Mouse (Mus musculus): Measurements from ENCODE around the gene Dexi.

The Dexi gene

DNA sequence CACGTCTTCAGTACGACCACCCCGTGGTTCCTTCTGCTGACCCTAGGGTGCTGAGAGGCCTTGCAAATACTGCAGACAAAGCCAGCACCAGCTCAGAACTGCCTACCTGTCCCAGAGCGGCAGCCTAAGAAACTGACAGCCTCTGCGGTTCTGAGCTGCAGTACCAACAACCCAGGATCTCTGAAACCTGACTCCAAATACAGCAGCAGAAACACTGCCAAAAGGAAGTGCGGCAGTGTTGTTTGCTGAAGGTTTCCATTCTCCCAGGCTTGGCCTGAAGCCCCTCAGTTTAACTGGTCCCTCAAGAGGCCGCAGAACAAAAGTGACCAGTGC, 1.3 kb downstream of the Dexi start:
- DNase-seq (ENCODE audit: extremely low read depth, low read depth, low spot score): no peak

DNA sequence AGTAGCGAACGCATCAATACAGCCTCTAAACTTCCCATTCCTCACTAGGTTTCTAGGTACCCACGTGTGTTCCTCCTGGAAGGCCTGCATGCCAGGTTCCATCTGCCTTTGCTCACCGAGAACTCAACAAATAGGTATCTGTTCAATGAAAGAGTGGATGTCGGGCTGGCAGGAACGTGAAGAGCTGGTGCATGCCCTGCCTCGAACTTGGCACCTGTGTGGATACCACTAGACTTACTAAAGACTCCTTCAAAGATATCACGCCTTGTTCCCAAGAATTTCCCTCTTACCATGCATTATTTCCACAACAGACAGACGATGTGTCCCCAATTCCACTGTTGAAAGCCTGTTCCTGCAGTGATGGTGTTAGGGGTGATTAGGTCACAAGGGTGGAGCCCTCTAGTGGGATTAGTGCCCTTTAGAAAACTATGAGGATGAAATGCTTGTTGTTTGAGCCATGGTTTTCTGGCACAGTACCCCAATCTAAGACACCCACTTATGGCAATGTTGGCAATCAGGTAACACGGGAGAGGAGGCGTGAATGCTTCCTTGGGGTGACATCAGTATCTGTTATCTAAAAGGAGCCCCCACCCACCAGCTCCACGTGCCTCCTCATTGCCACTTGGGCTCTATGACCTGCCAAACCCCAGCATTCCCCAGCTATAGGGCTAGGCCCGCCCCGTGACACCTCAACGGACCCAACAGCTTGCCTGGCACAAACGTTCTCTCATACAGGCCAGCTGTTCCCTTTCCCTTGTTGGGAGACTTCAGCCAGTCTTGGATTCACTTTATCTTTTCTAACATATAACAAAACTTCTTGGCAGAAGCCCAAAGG, 1.9 kb downstream of the Dexi start:
- no peak for DNase-seq (ENCODE audit: extremely low read depth, low read depth, low spot score)

DNA sequence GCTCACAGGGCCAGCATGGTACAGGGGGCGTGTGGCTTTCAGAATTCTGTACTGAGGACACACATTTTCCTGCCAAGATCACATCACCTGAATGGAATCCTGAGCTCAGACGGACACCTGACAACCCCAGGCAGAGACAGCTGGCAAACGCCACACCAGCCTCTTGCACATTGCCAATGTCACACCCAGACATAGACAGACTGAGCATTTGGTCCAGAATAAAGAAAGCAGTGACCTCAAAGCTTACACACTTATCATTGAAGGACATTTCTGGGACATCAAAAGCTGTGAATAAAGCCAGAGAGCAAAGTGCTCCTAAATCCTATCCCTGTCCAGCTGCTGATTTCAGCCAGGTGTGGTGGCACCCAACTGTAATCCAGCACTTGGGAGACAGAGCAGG, 5.9 kb downstream of the Dexi start:
- DNase-seq (ENCODE audit: extremely low read depth, low read depth, low spot score): no peak

DNA sequence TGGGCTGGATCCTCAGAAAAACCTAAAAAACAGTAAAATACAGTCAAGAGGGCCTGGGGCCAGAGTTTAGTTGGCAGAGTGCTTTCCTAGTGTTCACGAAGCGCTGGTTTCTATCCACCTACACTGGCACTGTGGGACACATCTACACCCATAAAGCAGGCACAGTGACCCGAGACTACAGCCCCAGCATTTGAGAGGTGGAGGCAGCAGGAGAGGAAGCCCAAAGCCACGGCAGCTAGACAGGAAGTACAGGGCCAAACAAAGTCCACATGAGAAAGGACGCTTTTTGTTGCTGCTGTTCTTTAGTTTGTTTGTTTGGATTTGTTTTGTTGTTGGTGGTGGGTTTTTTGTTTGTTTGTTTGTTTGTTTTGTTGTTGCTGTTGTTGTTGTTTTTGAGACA, 6.5 kb downstream of the Dexi start:
- DNase-seq (ENCODE audit: extremely low read depth, low read depth, low spot score): no peak

DNA sequence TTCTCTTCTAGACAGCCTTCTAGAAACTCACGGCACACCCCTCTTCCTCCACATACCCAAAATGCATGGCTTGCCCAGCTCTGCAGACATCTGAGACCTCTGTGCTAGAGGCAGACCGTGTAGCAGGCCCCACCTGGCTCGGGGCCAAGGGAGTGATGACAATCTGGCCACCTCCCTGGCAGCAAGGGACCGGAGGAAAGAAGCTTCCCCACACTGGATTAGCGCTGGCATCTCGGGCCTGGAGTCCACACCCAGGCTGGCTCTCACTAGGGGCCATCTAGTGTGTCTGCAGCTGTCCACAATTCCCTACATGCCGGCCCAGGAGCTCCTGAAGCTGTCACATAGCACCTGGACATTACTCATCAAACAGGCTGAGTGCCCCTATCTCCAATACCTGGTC, 8.3 kb downstream of the Dexi start:
- no peak for DNase-seq (ENCODE audit: extremely low read depth, low read depth, low spot score)

DNA sequence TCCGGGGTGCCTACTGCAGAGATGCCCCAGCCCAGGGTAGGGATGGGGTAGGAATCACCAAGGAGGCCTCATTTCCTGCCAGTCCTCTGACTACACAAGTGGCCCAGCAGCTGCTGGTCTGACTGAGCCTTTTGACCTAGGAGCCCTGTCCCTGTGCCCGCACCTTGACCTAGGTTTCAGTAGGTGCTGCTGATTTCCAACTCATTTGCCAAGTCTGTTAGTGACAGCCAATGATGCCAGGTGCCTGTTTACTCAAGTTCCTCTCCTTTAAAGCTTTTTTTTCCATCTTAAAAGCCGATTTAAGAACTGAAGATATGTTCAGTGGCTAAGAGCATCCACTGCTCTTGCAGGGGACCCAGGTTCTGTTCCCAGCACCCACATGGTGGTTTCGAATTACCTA, 9.1 kb downstream of the Dexi start:
- no peak for DNase-seq (ENCODE audit: extremely low read depth, low read depth, low spot score)

DNA sequence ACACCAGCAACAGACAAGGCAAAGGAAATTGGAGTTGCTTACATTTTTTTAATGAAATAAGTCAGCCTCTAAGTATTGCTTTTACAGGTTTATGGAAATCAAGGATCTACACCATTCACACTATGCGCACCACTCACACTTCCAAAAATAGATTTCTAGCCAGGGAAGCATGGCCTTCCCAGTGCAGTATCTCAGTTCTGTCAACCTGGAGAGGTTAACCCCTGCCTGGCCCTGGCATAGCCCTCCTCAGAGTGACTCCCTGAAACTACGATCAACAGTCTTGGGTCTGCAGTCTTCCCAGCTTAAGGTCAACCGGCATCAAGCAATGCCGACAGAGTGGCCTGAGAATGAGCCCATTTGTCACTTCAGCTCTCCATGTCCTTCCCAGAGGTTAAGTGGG, 12.7 kb downstream of the Dexi start:
- DNase-seq (ENCODE audit: extremely low read depth, low read depth, low spot score): no peak

DNA sequence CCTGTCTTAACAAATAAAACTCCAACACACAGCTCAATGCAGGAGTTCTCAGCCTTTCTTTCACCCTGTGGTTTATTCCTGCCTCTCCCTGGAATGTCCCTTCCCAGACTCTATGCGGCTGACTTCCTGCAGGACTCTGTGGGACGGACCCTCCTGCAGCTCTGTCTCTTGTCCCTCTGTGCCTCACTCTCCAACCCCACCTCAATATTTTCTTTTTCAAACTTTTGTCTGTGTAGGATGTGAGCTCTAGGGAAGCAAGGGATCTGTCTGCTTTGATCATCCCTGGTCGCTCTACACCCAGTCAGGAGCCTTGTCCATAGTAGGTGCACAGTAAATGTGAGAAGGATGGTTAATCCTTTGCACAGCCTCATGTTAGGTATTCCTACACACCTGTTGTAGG, 14.5 kb downstream of the Dexi start:
- DNase-seq (ENCODE audit: extremely low read depth, low read depth, low spot score): no peak

DNA sequence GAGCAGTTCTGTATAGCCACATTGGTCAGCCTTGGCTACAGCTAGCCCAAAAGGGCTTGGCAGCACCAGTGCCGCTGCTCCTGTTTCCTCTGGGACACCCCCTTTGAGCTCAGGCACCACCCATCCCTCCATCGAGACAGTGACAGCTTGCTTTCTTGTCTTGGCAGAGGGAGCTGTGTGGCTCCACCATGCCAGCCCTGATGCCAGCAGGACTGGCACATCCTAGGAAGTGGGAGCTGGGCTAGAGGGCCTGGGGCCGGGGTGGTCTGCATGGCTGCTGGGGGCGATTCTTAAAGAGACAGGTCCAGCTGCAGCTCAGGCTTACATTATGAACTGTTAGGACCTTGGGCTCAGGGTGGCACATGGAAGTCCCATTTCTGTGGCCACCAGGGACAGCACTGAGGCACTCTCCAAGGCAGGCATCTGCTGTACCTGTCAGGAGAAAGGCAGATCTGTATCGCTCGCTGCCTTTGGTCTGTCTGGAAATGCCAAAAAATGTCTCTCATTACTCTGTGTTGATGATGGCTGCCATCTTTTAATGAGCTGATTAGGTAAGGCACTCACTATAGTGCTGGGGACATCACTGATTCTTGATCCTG, 15.7 kb downstream of the Dexi start:
- no peak for DNase-seq (ENCODE audit: extremely low read depth, low read depth, low spot score)

DNA sequence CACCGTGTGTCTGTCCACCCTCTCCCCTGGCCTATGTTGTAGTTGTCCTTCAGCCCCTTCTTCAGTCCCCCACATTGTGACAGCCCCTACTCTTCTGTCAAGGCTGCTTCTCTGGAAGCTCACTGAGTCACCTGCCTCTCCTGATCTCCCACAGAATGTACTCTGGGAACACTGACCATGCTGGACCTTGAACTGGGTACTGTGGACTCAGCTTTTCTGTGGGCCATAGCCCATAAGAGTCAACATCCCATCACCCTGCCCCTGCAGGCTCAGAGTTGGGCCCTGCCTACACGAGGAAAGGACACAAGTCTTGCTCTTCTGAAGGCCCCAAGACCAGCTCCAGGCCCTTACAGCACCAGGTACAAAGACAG, 17.3 kb downstream of the Dexi start:
- no peak for DNase-seq (ENCODE audit: extremely low read depth, low read depth, low spot score)

DNA sequence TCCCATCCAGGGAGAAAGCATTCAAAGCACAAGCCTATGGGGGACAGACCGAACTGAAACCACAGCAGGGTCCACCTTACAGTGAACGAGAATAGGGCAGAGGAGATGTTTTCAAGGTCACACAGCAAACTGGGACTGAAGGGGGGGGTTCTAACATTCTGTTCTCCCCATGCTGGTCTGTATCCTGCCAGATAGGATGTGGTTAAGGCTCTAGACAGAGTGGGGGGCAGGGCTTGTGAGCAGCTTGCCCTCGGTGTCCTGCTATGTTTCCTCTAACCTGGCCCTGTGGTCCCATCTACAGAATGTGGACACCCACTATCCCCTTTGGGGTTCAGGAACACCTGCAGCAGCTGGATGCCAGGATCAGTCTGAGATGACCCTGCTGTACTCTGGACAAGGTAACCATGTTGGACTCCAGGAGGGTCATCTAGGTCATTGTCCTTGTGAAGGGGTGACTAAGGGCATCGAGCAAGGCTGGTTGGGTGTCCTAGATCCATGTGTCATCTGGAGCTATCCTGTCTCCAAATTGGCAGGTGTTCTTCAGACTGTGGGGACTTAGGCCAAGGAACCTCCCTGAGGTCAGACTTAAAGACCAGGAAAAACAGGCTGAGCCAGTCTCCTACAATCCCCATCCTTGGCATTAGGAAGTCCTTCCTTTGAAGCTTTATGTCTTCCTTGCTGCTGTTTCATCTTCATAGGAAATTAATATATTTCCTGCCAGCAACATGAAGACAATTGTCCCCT, 17.8 kb downstream of the Dexi start:
- peak; percentile 74 for DNase-seq (ENCODE audit: extremely low read depth, low read depth, low spot score)

DNA sequence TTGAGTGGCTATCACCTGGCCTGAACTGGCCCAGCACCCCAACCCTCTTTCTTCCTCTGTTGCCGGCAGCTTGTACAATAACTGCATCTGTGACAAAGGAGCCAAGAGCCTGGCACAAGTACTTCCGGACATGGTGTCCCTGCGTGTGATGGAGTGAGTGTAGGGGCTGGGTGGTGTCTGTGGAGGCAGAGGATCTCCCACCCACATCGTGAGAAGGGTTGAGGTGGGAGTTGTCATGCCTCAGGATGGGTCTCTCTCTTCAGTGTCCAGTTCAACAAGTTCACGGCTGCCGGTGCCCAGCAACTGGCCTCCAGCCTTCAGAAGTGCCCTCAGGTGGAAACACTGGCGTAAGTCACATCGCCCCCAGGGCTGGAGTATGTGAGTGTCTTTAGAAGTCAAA, 19.2 kb downstream of the Dexi start:
- no peak for DNase-seq (ENCODE audit: extremely low read depth, low read depth, low spot score)

DNA sequence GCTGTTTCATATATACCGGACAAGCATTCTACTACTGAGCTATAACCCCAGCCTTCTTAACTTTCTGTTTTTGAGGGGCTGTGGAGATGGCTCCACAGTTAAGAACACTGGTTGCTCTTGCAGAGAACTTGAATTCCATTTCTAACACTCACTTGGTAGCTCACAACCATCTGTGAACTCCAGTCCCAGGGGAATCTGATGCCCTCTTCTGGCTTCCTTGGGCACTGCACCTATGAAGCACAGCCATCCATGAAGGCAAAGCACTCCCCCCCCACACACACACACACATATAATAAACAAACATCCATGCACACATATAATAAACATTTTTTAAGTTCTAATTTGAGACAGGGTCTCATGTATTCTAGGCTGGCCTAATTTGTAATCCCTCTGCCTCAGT, 20.0 kb downstream of the Dexi start:
- no peak for DNase-seq (ENCODE audit: extremely low read depth, low read depth, low spot score)

DNA sequence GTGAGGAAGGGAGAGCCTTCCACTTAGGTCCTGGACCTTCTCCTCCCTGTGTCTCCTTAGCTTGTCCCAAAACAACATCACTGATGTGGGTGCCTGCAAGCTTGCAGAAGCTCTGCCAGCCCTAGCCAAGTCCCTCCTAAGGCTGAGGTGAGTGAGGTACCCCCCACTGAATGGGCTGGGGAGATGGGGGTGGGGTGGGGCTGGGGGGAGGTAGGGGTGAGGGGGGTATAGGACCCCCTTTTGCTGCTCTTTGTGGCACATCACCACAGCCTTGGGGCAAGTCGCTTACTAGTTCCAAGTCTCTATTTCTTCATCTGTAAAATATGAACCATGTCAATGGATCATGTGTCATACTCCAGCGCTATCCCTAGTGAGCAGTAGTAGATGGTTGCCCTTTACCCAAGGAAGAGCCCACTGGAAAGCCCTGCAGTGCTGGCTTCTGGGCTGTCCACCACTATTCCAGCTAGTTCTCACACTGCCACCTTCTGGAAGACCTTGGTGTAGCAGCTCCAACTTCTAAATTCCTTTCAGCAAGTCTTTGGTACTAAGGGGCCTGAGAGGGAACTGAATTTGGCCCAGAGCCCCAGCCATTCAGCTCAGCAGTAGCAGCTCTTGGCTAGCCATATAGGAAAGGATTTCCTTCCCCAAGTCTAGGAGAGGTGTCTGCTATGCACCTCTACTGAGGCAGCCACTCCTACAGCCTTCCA, 21.8 kb downstream of the Dexi start:
- DNase-seq (ENCODE audit: extremely low read depth, low read depth, low spot score): no peak

DNA sequence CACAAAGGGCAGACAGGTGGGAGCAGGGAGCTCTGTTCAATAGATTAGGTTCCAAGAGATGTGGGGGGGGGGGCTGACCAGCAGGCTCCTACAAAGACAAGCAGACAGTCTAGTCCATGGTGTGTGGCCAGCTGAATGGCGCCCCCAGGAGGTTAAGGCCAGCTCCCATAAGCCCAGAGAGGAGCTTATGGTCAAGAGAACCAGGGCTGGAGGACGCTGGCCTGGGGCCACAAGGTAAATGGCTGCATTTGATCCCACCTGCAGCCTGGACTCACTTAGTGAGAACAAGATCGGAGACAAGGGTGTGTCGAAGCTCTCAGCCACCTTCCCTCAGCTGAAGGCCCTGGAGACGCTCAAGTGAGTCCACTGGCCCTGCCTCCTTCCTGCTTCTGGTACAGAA, 24.8 kb downstream of the Dexi start:
- no peak for DNase-seq (ENCODE audit: extremely low read depth, low read depth, low spot score)

DNA sequence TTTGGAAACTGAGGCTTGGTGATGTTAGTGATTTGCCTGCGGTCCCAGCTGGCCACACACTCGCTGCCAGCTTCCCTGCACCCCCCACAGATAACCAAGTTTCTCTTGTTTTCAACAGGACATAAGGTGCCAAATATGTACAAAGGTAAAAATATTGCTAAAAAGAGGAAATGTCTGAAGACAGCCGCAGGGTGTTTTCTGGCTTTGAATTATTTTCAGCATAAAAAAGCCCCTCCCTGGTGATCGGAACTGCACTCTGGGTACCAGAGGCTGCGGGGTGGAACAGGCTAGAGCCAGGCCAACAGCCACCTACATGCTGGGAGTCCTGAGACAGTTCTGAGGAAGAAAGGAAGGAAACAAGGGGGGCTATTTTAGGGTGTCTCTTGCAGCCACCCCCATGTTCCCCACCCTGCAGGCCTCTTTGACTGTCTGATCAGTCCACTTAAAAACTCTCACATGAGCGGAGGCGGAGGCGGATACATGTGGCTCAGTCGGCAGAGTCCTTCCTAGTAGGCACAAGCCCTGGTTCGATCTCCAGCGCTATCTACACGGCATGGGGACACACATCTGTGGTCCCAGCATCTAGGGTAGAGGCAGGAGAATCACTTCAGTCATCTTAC, 26.8 kb downstream of the Dexi start:
- no peak for DNase-seq (ENCODE audit: extremely low read depth, low read depth, low spot score)

DNA sequence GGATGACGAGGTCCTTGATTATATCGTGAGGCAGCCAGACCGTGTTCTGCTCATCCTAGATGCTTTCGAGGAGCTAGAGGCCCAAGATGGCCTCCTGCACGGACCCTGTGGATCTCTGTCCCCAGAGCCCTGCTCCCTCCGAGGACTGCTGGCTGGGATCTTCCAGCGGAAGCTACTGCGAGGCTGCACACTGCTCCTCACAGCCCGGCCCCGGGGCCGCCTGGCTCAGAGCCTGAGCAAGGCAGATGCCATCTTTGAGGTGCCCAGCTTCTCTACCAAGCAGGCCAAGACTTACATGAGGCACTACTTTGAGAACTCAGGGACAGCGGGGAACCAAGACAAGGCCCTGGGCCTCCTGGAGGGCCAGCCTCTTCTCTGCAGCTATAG, 31.7 kb downstream of the Dexi start:
- no peak for DNase-seq (ENCODE audit: extremely low read depth, low read depth, low spot score)

DNA sequence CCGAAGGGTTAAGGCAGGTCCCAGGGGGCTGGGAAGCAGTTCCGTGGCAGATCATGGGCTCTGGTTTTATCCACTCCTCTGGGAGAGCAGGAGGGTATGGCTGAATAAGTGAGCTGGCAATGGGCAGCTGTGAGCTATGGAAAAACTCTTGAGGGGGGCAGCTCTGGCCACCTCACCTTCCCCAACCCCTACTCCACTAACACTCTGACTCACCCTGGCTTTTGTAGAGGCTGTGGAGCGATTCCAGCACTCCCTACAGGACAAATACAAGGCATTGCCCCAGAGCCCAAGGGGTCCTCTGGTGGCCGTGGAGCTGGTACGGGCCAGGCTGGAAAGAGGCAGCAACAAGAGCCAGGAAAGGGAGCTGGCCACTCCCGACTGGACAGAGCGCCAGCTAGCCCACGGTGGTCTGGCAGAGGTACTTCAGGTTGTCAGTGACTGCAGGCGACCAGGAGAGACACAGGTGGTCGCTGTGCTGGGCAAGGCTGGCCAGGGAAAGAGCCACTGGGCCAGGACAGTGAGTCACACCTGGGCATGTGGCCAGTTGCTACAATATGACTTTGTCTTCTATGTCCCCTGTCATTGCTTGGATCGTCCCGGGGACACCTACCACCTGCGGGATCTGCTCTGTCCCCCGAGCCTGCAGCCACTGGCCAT, 32.2 kb downstream of the Dexi start:
- no peak for DNase-seq (ENCODE audit: extremely low read depth, low read depth, low spot score)

DNA sequence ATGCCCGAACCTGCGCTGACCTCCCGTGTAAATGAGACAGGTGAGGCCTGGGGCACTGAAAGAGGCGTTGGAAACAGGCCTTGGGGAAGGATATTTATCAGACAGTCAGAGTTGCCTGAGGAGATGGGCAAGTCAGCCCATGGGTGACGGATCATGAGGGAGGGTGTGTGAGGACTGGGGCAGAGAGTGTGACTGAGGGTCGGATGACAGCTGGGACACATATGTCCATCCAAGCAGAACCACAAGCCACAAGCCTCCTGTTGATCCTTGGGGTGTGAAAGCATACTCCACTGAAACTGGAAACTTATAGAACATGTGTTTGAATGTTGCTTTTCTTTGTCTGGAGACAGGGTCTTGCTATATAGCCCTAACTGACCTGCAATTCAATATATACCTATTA, 34.2 kb downstream of the Dexi start:
- DNase-seq (ENCODE audit: extremely low read depth, low read depth, low spot score): no peak

DNA sequence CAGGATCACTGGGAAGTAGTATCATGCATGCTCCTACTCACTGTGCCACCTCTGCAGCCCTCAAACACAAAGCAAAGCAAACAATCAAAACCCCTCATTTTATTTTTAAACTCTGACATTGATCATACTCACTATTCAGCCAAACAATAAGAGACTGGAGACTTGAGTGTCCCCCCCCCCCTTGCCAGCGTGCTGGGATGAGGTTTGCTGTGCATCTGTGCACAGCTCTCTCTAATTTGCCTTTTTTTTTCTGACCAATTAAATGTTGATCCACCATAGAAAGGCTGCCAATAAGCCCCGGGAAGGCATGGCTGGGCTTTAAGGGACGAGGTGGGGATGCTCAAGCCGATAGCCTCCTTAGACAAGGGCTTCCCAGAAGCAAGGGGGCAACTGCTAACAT, 35.4 kb downstream of the Dexi start:
- DNase-seq (ENCODE audit: extremely low read depth, low read depth, low spot score): no peak

DNA sequence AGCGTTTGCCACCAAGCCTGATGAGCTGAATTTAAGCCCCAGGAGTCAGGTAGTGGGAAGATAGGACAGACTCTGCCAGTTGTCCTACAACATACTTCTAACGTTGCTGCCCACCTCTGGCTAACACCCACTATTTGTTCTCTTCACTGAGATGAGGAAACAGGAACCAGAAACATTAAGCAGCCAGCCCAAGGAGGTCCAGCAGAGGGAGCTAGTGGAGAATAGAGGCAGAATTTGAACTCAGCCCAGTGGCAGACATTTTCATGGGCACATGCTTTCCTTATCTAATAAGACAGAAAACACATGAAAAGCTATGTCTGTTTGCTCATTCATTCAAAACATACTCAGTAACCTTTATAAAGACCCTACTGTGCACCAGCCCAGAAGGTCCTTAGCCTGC, 39.8 kb downstream of the Dexi start:
- no peak for DNase-seq (ENCODE audit: extremely low read depth, low read depth, low spot score)
